Mouse (Mus musculus) thymus, postnatal 36 days (tissue): ENCODE measurements around the gene Mgea5.
A peak's percentile ranks its signal among the peaks of the same experiment; 100 is the strongest.

ENCODE experiments used
- DNase-seq, 2 experiments: peaks; one replicate each; pipeline ENCODE4 v3.0.0; 2022; ENCODE audit warnings: mixed read lengths in 2 of 2

Gene Mgea5

DNA sequence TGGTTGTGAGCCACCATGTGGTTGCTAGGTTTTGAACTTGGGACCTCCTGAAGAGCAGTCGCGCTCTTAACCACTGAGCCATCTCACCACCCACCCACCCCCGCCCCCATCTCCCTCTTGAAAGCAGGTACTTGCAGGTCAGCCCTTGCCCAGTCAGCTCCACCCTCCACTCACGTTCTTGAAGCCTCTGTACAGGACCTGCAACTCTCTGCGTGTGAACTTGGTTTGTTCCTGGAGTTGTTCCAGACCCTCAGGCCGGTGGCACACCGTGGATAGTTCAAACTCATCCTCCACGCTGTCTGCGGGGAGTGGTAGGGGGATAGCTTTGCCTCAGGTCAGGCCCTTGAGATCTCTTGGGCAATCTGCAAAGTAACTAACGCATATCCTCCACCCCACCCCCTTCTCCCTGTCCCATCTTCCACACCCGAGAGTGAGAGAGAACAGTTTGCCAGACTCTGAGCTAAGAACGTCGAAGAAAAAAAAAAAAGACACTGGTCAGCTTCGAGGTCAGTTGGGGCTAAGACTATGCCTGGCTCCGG, 11.8 kb upstream of the Mgea5 start:
- no peak for DNase-seq

DNA sequence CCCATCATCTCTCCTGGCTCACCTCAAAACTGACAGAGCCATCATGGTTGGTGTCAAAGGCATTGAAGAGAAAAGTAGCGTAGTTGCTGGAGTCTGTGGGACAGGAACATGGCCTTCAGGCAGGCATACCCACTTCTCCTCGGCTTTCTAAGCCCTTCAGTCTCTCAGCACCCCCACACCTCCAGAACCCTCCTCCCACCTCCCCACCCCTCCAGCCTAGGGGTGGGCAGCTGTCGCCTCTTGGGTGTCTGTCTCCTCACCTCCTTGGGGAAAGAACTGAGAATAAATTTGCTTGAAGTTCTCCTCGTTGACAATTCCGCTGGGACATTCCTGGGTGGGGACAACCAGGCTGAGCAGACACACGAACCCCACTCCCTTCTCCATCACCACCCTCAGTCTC, 11.1 kb upstream of the Mgea5 start:
- no peak for DNase-seq

DNA sequence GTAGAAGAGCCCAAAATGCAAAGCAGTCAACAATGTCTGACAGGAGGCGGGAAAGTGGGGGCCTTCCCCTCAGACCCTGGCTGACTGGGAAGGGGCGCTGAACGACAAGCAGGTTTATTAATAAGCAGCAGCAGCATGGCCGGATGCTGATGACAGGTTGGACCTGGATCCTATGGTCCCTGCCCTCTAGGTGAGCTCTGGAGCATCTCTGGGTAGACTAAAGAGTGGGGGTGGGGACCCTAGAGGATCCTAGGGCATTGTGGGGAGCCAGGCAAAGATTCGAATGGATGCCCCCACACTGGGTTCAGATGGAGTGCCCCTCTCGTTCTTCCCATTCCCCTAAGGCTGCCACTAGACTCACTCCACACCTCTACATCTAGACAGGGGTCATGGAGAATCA, 8.8 kb upstream of the Mgea5 start:
- no peak for DNase-seq

DNA sequence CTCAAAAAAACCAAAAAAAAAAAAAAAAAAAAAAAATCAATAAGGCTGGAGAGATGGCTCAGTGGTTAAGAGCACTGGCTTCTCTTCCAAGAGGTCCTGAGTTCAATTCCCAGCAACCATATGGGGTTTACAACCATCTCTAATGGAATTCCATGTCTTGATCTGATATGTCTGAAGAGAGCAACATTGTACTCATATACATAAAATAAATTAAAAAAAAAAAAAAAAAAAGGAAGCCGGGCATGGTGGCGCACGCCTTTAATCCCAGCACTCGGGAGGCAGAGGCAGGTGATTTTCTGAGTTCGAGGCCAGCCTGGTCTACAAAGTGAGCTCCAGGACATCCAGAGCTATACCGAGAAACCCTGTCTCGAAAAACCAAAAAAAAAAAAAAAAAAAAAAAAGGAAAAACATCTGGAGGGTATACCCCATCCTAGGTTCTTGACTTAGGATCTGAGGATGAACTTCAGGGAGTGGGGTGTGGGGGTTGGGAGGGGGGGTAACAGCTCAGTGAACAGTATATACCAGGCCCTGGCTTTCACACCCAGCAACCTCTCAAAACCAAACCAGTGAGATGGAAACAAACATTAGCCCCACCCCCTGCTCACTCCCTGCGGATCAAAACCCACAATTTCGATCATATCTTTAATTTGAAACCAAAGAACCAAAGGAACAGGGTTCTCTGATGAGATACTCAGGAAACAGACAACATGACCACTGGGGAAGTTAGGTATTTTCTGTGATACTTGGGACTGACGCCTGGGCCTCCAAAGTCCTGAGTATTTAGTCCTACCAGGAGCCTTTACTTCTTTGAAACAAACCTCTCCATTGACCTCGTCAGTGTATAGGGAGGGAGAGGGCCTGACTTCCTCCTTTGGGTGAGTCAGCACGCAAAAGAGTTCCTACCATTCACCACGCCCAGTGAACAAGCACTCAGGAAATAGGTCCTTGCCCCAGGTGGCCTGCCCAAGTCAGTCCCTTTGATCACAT, 6.5 kb upstream of the Mgea5 start:
- DNase-seq = peak in 1 of 2 experiments; percentile 30

DNA sequence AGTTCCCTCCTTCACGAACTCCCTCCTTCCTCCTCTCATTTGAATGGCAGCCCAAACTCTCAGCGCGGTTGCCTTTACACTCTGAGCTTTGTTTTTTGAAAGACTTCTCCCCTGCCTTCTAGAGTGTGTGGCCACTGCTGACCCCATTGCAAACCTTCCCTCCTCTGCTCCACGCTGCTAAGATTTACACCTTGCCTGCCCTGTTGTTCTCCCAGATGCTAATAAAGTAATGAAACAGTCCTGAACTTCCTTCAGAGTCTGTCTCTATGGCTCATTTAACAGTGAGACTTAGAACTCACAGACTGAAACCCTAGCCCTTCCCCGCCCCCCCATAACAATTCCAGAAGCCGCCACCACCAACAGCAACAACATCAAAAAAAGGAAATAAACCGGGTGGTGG, 5.7 kb upstream of the Mgea5 start:
- DNase-seq = no peak

DNA sequence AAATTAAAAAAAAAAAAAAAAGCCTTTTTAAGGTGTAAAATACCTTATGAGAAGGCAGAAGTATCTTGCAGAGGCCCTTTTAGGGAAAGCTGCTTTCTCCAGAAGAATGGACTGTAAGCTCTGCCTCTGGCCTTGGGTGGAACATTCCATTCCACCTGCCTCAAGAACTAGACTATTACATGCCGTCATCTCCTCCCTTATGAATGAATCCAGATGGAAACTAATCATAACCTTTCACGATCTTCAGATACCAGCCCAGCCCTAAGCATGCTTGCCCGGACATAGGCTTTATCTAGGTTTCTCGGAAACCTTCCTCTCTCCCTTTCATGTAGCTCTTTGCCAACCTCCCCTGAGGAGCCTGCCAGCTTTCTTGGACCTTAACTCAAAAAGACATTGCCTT, 4.7 kb upstream of the Mgea5 start:
- no peak for DNase-seq

DNA sequence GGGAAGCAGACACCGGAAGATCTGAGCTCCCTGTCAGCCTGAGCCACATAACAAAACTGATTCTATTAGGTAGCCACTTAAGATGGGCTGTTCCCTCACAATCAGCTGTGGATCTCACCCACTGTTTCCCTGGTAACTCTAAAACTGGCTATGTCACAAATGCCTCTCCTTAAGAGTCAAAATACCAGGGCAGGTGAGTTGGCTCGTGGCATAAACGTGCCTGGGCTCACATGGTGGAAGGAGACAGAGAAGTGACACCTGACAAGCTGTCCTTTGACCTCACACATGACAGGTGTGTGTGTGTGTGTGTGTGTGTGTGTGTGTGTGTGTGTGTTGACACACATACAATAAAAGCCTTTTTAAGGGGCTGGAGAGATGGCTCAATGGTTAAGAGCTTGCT, 3.8 kb upstream of the Mgea5 start:
- no peak for DNase-seq

DNA sequence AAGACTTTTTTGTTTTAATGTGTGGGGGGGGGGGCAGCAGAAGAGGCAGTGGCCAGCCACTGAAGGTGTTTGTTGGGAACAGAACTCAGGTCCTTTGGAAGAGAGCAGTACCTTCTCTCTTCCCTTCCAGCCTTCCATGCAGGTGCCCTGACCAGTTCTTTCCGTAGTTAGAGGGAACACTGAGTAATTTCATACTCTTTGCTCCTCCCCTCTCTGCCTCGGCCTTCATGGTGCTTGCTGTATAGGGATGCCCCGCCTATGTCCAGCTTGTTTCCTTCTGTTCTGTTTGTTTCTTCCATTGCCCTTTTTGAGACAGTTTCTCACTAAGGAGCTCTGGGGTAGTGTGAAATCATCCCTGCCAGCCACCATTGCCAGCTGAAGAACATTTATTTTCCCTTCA, 1.8 kb upstream of the Mgea5 start:
- no peak for DNase-seq

DNA sequence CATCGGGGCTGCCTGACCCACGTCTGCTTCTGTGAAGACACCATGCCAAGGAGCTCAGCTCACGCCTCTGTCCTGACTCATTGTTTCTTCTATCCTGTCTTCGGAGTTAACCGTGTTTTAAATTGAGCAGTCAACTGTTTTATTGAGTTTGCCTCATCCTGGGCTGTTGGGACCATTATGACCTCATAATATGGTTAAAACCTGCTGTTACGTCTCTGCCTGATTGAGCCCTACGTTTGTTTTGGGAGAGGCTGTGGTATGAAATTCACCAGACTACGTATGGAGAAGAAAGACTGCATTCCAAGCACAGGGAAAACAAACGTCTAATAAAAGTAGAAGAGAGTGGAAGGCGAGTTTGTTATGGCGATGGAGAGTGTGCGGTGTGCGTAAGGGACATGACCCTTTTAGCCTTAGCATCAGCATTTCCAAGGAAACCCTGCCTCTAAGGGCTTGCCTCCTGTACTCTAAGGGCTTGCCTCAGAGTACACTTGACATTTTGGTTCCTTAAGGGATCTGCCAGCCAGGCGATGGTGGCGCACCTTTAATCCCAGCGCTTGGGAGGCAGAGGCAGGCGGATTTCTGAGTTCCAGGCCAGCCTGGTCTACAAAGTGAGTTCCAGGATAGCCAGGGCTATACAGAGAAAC, 418 bp upstream of the Mgea5 start:
- no peak for DNase-seq

DNA sequence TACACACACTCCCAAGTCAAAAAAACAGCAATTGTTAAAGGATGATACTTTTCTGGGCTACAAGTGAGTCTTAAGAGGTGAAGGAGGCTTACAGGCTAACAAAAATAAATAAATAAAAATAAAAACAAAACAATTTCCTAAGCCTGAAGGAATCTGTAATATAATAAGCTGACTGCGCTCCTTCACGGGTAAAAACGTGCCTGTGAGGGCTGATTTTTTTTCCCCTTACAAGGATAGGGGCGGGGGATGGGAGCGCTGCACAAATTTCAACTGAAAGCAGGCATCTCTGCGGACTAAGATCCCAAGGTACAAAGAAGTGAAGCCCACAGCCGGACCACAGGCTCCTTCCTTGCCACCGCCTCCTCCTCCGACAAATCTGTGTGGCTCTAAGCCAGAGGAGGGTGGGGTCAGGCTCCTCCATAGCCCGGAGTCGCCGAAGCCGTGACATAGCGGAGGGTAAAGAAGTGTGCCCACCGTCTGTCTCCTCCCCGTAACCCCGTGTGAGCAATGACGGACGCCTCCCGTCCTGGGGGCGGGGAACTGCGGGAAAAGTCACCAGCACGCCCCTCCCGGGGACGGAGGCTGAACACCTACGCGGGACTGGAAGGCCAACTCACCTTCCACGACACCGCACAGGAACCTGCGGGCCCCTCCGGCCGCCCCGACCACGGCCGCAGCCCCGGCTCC, 1.2 kb downstream of the Mgea5 start:
- peak; percentile 65 to 80 for DNase-seq

DNA sequence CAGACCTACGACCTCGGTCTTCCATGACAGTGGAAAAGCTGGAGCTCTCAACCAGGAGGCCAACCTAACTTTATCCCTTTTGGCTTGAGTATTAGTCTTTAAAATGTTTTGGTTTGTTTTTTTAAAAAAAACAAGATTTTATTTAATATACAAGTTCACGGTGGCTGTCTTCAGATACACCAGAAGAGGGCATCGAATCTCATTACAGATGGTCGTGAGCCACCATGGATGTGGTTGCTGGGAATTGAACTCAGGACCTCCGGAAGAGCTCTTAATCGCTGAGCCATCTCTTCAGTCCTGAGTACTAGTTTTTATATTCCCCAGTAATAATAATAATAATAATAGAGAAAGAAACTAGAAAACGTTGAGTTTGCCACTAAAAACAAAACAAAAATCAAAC, 2.0 kb downstream of the Mgea5 start:
- no peak for DNase-seq

DNA sequence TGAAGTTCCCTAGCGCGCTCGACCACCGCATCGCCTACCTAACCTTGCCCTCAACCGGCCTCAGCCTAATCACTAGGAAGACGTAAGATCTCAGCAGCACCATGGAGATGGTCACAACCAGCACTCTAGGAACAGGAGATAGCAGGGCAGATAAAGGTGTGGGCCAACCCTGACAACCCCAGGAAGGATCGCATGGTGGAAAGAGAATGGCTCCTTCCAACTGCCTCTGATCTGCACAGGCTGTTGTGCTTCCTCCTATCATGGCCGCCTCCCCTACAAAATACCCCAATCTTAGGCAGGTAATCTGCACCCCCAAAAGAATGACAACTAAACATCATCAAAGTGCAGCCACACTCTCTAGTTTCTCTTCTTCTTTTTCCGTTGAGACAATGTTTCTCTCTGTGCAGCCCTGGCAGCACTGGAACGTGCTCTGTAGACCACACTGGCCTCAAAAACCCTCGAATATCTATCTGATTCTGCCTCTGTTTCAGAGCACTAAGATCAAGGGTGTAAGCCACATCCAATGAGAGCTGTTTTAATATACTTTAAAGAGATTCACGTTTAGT, 3.2 kb downstream of the Mgea5 start:
- no peak for DNase-seq

DNA sequence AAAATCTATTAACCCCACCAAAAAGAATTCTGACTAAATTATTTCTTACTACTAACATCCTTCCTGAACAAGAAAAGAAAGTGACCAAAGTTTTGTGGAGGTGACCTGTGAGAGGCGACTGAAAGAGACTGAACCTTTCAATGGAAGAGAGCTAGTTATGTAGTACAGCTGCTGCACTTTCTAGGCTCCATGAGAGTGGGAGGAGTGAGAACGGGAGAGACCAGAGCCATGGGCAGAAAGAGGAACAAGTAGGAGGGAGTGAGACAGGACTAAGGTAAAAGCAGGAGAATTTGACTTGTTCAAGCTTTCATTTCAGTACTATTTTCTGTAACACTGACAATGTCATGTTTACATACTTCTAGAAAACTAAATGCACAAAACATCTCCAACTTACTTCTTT, 8.2 kb downstream of the Mgea5 start:
- DNase-seq = no peak

DNA sequence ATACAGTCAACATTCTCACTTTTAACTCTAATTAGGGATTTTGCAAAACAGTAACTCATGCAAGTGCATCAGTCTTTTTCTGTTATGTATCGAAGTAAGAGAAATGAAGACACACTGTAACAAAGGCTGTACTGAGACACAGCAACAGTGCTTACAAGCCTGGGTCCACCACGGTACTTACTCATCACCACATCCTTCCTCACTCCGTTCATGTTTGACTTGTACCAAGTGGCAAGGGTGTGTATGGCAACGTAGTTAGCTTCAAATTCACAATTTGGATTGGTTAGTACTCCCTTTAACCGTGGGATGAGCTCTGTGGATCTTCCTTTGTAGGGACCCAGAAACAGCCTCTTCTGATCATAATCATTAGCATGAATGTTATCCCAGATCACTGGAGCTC, 12.1 kb downstream of the Mgea5 start:
- DNase-seq = no peak

DNA sequence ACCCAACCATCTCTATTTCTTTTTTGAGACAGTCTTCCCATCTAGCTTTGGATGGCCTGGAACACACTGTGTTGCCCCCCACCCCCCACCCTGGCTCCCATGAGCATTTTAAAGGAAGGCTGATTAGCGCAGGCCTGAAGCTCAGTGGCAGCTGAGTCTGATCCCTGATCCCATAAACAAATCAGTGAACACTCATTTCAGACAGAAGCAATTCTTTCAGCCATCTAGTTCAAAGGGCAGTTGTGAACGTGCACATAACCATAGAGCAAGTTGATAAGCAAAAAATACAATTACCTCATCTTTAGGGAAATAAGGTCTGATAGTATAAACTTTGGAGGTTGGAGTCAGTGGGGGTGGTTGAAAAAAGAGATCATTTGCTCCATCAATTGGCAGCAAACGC, 22.8 kb downstream of the Mgea5 start:
- DNase-seq = no peak

DNA sequence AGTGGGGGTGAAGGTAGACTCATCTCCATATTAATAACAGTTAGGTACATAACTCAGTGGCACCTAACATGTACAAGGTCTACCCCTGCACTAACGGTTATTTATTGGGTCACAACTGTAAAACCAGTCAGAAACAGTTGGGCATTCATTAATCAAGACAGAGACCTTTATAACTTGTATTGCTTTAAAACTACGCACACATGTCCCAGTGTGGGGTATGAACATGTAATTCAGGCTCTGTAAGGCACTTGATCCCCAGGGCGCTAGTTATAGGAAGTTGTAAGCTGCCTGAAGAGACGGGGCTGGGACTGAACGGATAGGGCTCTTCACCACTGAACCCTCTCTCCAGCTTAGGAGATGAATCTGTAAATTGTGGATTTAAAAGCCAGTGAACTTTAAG, 25.0 kb downstream of the Mgea5 start:
- DNase-seq = no peak

DNA sequence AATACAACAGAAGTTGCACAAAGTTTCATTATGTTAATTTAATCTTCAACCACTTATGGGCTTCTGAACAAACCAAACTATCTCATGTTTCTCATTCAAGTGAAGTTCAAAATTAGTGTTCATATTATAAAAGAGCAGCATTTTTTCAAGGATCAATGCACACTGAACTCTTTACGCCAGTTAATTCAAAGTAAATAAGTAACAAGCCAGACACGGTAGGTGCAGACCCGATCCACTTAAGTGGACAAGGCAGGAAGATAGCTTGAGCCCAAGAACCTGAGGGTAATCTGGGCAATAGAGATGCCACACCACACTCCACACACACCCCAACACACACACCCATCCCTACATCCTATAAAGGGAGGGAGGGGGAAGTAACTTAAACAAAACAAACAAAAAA, 30.1 kb downstream of the Mgea5 start:
- no peak for DNase-seq

DNA sequence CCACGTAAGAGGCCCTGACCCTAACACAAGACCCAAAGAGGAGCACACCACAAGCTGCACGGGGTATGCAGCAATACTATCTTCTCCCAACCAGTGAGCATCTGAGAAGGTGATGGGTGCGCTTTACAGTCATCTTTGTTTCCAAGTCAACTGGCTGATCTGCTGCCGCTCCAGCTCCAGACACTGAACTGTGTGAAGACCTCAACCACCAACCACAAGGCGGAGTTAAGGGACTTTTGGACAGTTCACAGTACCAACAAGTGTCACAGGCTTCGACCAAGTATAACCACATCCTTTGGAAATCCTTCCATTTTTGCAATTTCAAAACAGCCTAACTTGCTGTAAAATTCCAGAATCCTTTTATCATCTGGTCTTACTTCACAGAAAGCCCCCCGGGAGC, 31.8 kb downstream of the Mgea5 start:
- no peak for DNase-seq

DNA sequence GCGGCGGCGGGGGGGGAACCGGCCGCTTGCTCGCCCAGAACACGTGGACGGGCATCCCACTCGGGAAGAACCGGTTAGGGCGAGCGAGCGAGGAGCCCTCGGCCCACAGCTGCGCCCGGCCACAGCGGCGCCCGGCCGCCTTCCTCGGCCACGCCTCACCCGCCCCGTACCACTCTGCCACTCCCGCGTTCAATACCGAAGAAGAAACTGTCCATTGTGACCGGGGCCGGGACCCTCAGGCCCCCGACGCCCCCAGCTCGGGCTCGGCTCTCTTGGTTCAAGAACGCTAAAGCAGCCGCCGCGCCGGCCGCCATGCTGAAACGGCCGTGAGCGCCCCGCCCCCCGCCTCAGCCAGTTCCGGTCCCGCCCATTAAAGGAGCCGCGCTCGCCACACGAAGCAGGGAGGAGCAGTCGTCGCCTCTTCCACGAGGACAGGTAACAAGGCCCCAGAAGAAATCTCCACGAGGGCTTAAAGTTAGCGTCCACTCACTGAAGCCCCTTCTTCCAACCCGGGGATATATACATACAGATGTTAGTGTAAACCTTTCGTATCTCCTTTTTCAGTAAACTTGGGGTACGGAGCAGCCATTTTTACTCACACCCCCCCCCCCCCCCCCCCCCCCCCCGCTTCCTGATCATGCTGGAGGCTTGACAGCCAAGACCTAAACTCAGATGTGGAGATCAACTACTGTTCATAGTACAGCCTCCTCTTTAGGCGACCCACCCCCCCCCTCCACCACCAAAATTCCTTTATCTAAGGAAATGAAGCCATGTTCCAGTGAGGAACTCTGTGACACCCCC, 34.2 kb downstream of the Mgea5 start, which contains the start of gene Npm3:
Gene Npm3, minus strand, starts transcription at position 349 of the 801 bp plus-strand sequence.
- DNase-seq = peak; percentile 87 to 90

DNA sequence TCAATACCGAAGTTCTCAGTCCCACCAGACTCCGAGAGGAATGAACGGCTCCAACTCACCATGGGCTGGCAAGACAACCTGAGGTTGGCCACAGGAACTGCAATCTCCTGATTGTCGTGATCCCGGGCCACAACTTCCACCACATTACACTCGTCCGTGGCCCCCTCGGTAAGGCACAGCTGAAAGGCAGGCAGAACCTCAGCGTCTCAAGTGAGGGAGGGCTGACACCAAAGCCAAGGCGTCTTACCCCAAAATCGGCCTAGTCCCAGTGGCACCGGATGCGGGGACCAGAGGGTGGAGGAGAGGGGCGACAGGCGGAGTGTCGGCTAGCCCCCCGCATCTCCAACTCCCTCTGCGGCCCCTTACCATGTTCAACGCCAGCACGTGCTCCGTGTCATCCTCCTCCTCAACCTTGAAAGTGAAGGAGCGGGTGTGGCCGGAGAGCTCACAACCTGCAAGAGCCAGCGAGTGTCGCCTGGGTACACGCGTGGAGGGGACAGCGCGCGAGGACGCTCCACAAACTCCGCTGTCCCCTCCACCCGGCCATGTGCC, 34.9 kb downstream of the Mgea5 start:
- peak; percentile 64 to 76 for DNase-seq

DNA sequence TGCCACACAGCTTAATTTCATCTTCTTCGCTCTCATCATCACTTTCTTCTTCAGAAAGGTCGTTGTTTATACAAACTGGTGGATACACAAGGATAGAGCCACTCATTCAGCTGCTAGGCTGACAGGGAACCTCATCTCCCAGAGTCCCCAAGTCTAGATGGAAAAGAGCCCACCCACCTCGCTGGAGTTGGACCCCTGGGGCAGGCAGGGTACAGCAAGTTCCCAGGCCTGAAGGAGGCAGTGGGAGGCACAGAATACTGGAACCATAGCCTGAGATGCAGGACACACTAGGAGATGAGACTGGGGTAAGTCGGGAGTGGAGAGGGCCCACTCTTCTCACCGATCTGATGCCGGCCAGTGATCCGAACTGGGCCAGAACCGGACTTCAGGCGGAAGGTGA, 35.4 kb downstream of the Mgea5 start:
- DNase-seq = no peak
